Mouse (Mus musculus): ENCODE measurements around the gene Megf8. TPM values are rescaled to one million over a fixed set of nuclear protein-coding genes. Genes with fewer than 3 reads are reported as not detected.
"Not testable (repeated sequence)": the region's sequence is repeated elsewhere in the genome, so short reads cannot be mapped to it uniquely, and the experiment has no call there.

The Megf8 gene
- polyA plus RNA-seq, 1 experiment = 32.9 TPM

- Histone ChIP-seq H3K4me1 (ENCODE audit: control insufficient read depth, insufficient read depth, low read length) (no peaks in the 10 kb centered on the region), H3K27ac (ENCODE audit: insufficient read depth, low read length) (no peak overlapping the region)
These were observed 77.8 kb downstream of the Megf8 start for GRCm38 (mm10) chr7:25394754-25395153.

DNA sequence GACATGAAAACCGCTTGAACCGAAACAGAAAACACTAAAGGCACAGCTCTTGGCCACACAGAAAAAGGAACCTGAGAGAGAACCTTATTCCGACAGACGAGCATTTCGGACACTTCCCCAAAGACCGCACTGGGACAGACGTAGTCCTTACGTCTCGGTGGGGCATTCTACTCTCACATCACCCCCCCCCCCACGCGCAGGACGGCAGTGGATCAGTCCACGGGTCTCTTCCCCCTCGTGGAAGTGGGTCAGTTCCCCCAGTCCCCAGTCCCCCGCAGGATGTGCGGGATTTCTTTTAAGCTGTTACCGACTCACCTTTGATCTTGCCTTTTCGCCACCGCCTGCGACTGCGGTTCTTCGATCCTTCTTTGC is 78.2 kb downstream of the Megf8 start:
- peak overlapping the region; percentile 79 for H3K4me3 ChIP-seq (ENCODE audit: insufficient read depth, low read length)
- TF ChIP-seq CTCF (IDR thresholded peaks at IDR 0.05; ENCODE audit: borderline replicate concordance, insufficient read depth, low read length) = no peak
- TF ChIP-seq POLR2A (IDR thresholded peaks at IDR 0.05; ENCODE audit: low read depth, low read length) = no peak
- no peaks in the 10 kb centered on the region for H3K4me1 ChIP-seq (ENCODE audit: control insufficient read depth, insufficient read depth, low read length)
- H3K27ac ChIP-seq (ENCODE audit: insufficient read depth, low read length) = no peak overlapping the region

More at GRCm38 (mm10) chr7:25394754-25395153, 77.8 kb downstream of the Megf8 start:
- peak overlapping the region; percentile 79 for H3K4me3 ChIP-seq (ENCODE audit: insufficient read depth, low read length)
- TF ChIP-seq CTCF (IDR thresholded peaks at IDR 0.05; ENCODE audit: borderline replicate concordance, insufficient read depth, low read length) = no peak
- TF ChIP-seq POLR2A (IDR thresholded peaks at IDR 0.05; ENCODE audit: low read depth, low read length) = no peak

- H3K4me3 ChIP-seq (ENCODE audit: insufficient read depth, low read length) = peak overlapping the region; percentile 81
- H3K4me1 ChIP-seq (ENCODE audit: control insufficient read depth, insufficient read depth, low read length) = no peaks in the 10 kb centered on the region
- TF ChIP-seq CTCF (IDR thresholded peaks at IDR 0.05; ENCODE audit: borderline replicate concordance, insufficient read depth, low read length) (no peak), POLR2A (IDR thresholded peaks at IDR 0.05; ENCODE audit: low read depth, low read length) (peak; percentile 39; the same call in 1 of the 2 replicates)
- no peak overlapping the region for H3K27ac ChIP-seq (ENCODE audit: insufficient read depth, low read length)
These were observed 78.9 kb downstream of the Megf8 start for GRCm38 (mm10) chr7:25395558-25396521.

DNA sequence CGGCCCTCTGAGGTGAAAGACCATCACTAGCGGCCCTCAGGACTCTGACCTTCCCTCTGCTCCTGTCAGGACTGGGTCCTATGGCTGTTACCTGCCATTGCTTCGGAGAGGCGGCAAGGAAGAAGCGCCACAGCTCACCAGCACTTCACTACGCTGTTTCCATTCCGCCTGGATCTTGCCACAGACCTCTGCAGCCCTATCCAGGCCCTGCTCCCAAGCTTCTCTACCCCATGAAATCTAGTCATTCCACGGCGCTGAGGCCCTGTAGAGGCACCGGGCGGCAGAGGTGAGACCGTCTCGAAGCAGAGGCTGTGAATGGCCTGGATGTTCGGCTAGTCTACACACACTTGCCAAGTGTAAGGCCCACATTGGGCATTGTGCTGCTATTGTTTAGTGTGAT is 79.7 kb downstream of the Megf8 start:
- Histone ChIP-seq H3K4me1 (ENCODE audit: control insufficient read depth, insufficient read depth, low read length) (no peaks in the 10 kb centered on the region), H3K27ac (ENCODE audit: insufficient read depth, low read length) (no peak overlapping the region), H3K4me3 (ENCODE audit: insufficient read depth, low read length) (no peak overlapping the region)
- TF ChIP-seq CTCF (IDR thresholded peaks at IDR 0.05; ENCODE audit: borderline replicate concordance, insufficient read depth, low read length) (no peak), POLR2A (IDR thresholded peaks at IDR 0.05; ENCODE audit: low read depth, low read length) (no peak)

- Histone ChIP-seq H3K4me1 (ENCODE audit: control insufficient read depth, insufficient read depth, low read length) (no peaks in the 10 kb centered on the region), H3K27ac (ENCODE audit: insufficient read depth, low read length) (no peak within 1 kb of the TSS), H3K4me3 (ENCODE audit: insufficient read depth, low read length) (no peak within 1 kb of the TSS)
- TF ChIP-seq POLR2A (IDR thresholded peaks at IDR 0.05; ENCODE audit: low read depth, low read length) = no peak
- no peak for TF ChIP-seq CTCF (IDR thresholded peaks at IDR 0.05; ENCODE audit: borderline replicate concordance, insufficient read depth, low read length)
These were observed 81.6 kb downstream of the Megf8 start, which contains the start of gene Lipe for GRCm38 (mm10) chr7:25398610-25399009. TSS of gene Lipe (minus strand) at chr7:25398710.

- not testable (repeated sequence) for H3K4me3 ChIP-seq (ENCODE audit: insufficient read depth, low read length); H3K27ac ChIP-seq (ENCODE audit: insufficient read depth, low read length); H3K4me1 ChIP-seq (ENCODE audit: control insufficient read depth, insufficient read depth, low read length)
These were observed 82.1 kb downstream of the Megf8 start for GRCm38 (mm10) chr7:25399028-25399427.

- Histone ChIP-seq H3K4me3 (ENCODE audit: insufficient read depth, low read length) (no peak overlapping the region), H3K4me1 (ENCODE audit: control insufficient read depth, insufficient read depth, low read length) (no peaks in the 10 kb centered on the region), H3K27ac (ENCODE audit: insufficient read depth, low read length) (no peak overlapping the region)
- TF ChIP-seq POLR2A (IDR thresholded peaks at IDR 0.05; ENCODE audit: low read depth, low read length) = no peak
- TF ChIP-seq CTCF (IDR thresholded peaks at IDR 0.05; ENCODE audit: borderline replicate concordance, insufficient read depth, low read length) = no peak
These were observed 84.6 kb downstream of the Megf8 start for GRCm38 (mm10) chr7:25401551-25401950.

GRCm38 (mm10) chr7:25401986-25402385 is 85.0 kb downstream of the Megf8 start:
- Histone ChIP-seq H3K4me3 (ENCODE audit: insufficient read depth, low read length) (no peak overlapping the region), H3K4me1 (ENCODE audit: control insufficient read depth, insufficient read depth, low read length) (no peaks in the 10 kb centered on the region), H3K27ac (ENCODE audit: insufficient read depth, low read length) (no peak overlapping the region)
- TF ChIP-seq POLR2A (IDR thresholded peaks at IDR 0.05; ENCODE audit: low read depth, low read length) (no peak), CTCF (IDR thresholded peaks at IDR 0.05; ENCODE audit: borderline replicate concordance, insufficient read depth, low read length) (no peak)

GRCm38 (mm10) chr7:25402671-25403101 is 85.7 kb downstream of the Megf8 start:
- Histone ChIP-seq H3K4me3 (ENCODE audit: insufficient read depth, low read length) (no peak overlapping the region), H3K4me1 (ENCODE audit: control insufficient read depth, insufficient read depth, low read length) (no peaks in the 10 kb centered on the region), H3K27ac (ENCODE audit: insufficient read depth, low read length) (no peak overlapping the region)
- TF ChIP-seq CTCF (IDR thresholded peaks at IDR 0.05; ENCODE audit: borderline replicate concordance, insufficient read depth, low read length) (peak; percentile 12; the same call in 1 of the 2 replicates), POLR2A (IDR thresholded peaks at IDR 0.05; ENCODE audit: low read depth, low read length) (no peak)

DNA sequence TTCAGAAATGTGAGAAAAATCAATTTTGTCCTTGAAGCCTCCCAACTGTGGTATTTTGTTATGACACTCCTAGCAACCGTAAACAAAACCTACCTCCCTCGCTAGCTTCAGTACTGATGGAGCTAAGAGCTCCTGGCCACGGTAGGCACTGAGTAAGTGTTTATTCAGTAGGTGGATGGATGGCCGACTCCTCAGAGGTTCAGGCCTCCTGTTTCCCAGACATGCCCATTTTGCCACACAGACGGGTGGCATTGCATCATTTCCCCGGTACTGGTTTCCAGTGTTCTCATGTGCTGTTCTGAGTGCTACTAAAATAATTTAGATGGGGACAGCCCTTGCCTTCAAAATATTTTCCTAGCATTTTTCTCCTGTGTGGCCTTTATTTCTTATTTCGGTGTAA is 89.5 kb downstream of the Megf8 start:
- Histone ChIP-seq H3K27ac (ENCODE audit: insufficient read depth, low read length) (no peak overlapping the region), H3K4me1 (ENCODE audit: control insufficient read depth, insufficient read depth, low read length) (peaks cover 3% of the 10 kb centered on the region), H3K4me3 (ENCODE audit: insufficient read depth, low read length) (no peak overlapping the region)
- TF ChIP-seq CTCF (IDR thresholded peaks at IDR 0.05; ENCODE audit: borderline replicate concordance, insufficient read depth, low read length) (no peak), POLR2A (IDR thresholded peaks at IDR 0.05; ENCODE audit: low read depth, low read length) (no peak)
